Mouse (Mus musculus) limb, embryonic 13.5 days (tissue): Measurements from ENCODE around the gene Psme2b. TPM values are rescaled to one million over a fixed set of nuclear protein-coding genes. Genes with fewer than 3 reads are reported as not detected.
"Not testable (repeated sequence)": the region's sequence is repeated elsewhere in the genome, so short reads cannot be mapped to it uniquely, and the experiment has no call there.

Source experiments
- ATAC-seq: fragments of 200-750 bp; cut with Nextera tagmentation; 2 replicates; pipeline ENCODE4 v1.8.0; 2017; ENCODE audit warnings: low read depth, moderate number of reproducible peaks, moderate TSS enrichment; ENCODE audit not compliant: low FRiP score
- H3K27ac ChIP-seq: fragments of 300-500 bp; sonication (generic); 2 replicates; pipeline ENCODE4 v1.5.1; 2015; ENCODE audit warnings: inconsistent platforms, mild to moderate bottlenecking, moderate library complexity
- H3K27me3 ChIP-seq: fragments of 300-500 bp; sonication (generic); 2 replicates; pipeline ENCODE4 v1.6.1; 2015; ENCODE audit warnings: mild to moderate bottlenecking, inconsistent platforms
- H3K36me3 ChIP-seq: fragments of 300-500 bp; sonication (generic); 2 replicates; pipeline ENCODE4 v1.6.1; 2015; ENCODE audit warnings: inconsistent platforms, mild to moderate bottlenecking, moderate library complexity
- H3K4me1 ChIP-seq: fragments of 300-500 bp; sonication (generic); 2 replicates; pipeline ENCODE4 v1.6.1; 2015; ENCODE audit warnings: inconsistent platforms
- H3K4me2 ChIP-seq: fragments of 300-500 bp; sonication (generic); replicated peaks from 2 replicates; pipeline ENCODE4 v1.6.1; 2015; ENCODE audit warnings: inconsistent platforms, mild to moderate bottlenecking, moderate library complexity
- H3K4me3 ChIP-seq: fragments of 300-500 bp; sonication (generic); 2 replicates; pipeline ENCODE4 v1.5.1; 2015; ENCODE audit warnings: moderate library complexity, mild to moderate bottlenecking, inconsistent platforms
- H3K9ac ChIP-seq: fragments of 300-500 bp; sonication (generic); 2 replicates; pipeline ENCODE4 v1.6.1; 2015; ENCODE audit warnings: mild to moderate bottlenecking, inconsistent platforms
- H3K9me3 ChIP-seq: fragments of 300-500 bp; sonication (generic); 2 replicates; pipeline ENCODE4 v1.6.1; 2016; ENCODE audit warnings: inconsistent platforms
- WGBS: fragments of 180-500 bp; shearing (Covaris S2); methylation state at CpG from one replicate; pipeline ENCODE4 v1.1.7; 2015; 5-methylcytosine and 5-hydroxymethylcytosine counted together
- polyA plus RNA-seq: library from polyadenylated mRNA; unstranded; fragments of >200 nt; fragmentation: Nextera tagmentation; extraction: Ambion mirVana; gene quantifications from 2 replicates; pipeline ENCODE4 v1.2.1, GENCODE M21; 2015

The Psme2b gene
- polyA plus RNA-seq, 1 experiment from 2014 or later, result 3.3 TPM

- H3K4me1 ChIP-seq, ATAC-seq, H3K36me3 ChIP-seq, H3K9ac ChIP-seq, H3K27me3 ChIP-seq, H3K4me3 ChIP-seq, H3K4me2 ChIP-seq, H3K9me3 ChIP-seq, H3K27ac ChIP-seq: not testable (repeated sequence)
- WGBS, result no CpG with 5 or more reads among the region's 3 CpGs
These were observed 10.7 kb downstream of the Psme2b start for GRCm38 (mm10) chr11:48935291-48935690.

GRCm38 (mm10) chr11:48933923-48934322 lies 12.1 kb downstream of the Psme2b start:
- H3K36me3 ChIP-seq, H3K27me3 ChIP-seq, H3K4me3 ChIP-seq, H3K27ac ChIP-seq, H3K4me1 ChIP-seq, H3K9ac ChIP-seq, H3K9me3 ChIP-seq, H3K4me2 ChIP-seq, ATAC-seq: not testable (repeated sequence)
- 59% methylated on average over 1 of the region's 1 CpGs for WGBS

GRCm38 (mm10) chr11:48933422-48933821 lies 12.6 kb downstream of the Psme2b start:
- H3K9ac ChIP-seq, H3K4me2 ChIP-seq, H3K27ac ChIP-seq, H3K36me3 ChIP-seq, H3K27me3 ChIP-seq, H3K4me3 ChIP-seq, ATAC-seq, H3K9me3 ChIP-seq, H3K4me1 ChIP-seq: not testable (repeated sequence)
- 86% methylated on average over 1 of the region's 1 CpGs for WGBS

- not testable (repeated sequence) for H3K9me3 ChIP-seq, H3K4me2 ChIP-seq, ATAC-seq, H3K27ac ChIP-seq, H3K27me3 ChIP-seq, H3K4me1 ChIP-seq, H3K4me3 ChIP-seq, H3K9ac ChIP-seq, H3K36me3 ChIP-seq
- 86% methylated on average over 1 of the region's 1 CpGs for WGBS
These were observed 17.9 kb downstream of the Psme2b start for GRCm38 (mm10) chr11:48928068-48928467.

GRCm38 (mm10) chr11:48926437-48926836 lies 19.6 kb downstream of the Psme2b start:
- ATAC-seq, H3K9ac ChIP-seq, H3K4me2 ChIP-seq, H3K9me3 ChIP-seq, H3K36me3 ChIP-seq, H3K4me3 ChIP-seq, H3K27me3 ChIP-seq, H3K27ac ChIP-seq, H3K4me1 ChIP-seq: not testable (repeated sequence)

- H3K4me1 ChIP-seq, H3K4me2 ChIP-seq, H3K27ac ChIP-seq, H3K9me3 ChIP-seq, H3K9ac ChIP-seq, H3K27me3 ChIP-seq, ATAC-seq, H3K36me3 ChIP-seq, H3K4me3 ChIP-seq: not testable (repeated sequence)
- 75% methylated on average over 5 of the region's 5 CpGs for WGBS
These were observed 22.2 kb downstream of the Psme2b start for GRCm38 (mm10) chr11:48923818-48924217.

- no peak overlapping the region for H3K4me3 ChIP-seq
- WGBS, result 79% methylated on average over 3 of the region's 3 CpGs
These were observed 27.6 kb downstream of the Psme2b start for GRCm38 (mm10) chr11:48918380-48918779.

GRCm38 (mm10) chr11:48913611-48914010 lies 32.4 kb downstream of the Psme2b start:
- H3K9me3 ChIP-seq, result no peaks in the 10 kb centered on the region
- H3K27ac ChIP-seq, result no peak overlapping the region
- ATAC-seq, result no peak
- no peaks in the 10 kb centered on the region for H3K36me3 ChIP-seq
- H3K9ac ChIP-seq, result no peak overlapping the region
- WGBS, result 93% methylated on average over 1 of the region's 1 CpGs
- H3K4me1 ChIP-seq, result no peaks in the 10 kb centered on the region
- no peaks in the 10 kb centered on the region for H3K27me3 ChIP-seq
- no peak overlapping the region for H3K4me3 ChIP-seq
- no peak overlapping the region for H3K4me2 ChIP-seq

More at GRCm38 (mm10) chr11:48918380-48918779, 27.6 kb downstream of the Psme2b start:
- Histone ChIP-seq H3K4me2 (no peak overlapping the region), H3K27me3 (no peaks in the 10 kb centered on the region), H3K36me3 (no peaks in the 10 kb centered on the region), H3K9me3 (no peaks in the 10 kb centered on the region), H3K9ac (no peak overlapping the region), H3K4me1 (no peaks in the 10 kb centered on the region), H3K27ac (no peak overlapping the region)
- ATAC-seq, result no peak

GRCm38 (mm10) chr11:48908459-48908858 lies 37.5 kb downstream of the Psme2b start:
- H3K36me3 ChIP-seq, result no peaks in the 10 kb centered on the region
- 64% methylated on average over 1 of the region's 1 CpGs for WGBS
- no peak overlapping the region for H3K4me2 ChIP-seq
- H3K27ac ChIP-seq, result no peak overlapping the region
- no peak overlapping the region for H3K4me3 ChIP-seq
- no peaks in the 10 kb centered on the region for H3K9me3 ChIP-seq
- no peaks in the 10 kb centered on the region for H3K4me1 ChIP-seq
- no peak for ATAC-seq
- no peak overlapping the region for H3K9ac ChIP-seq
- H3K27me3 ChIP-seq, result no peaks in the 10 kb centered on the region

GRCm38 (mm10) chr11:48902021-48902420 lies 44.0 kb downstream of the Psme2b start, which contains the start of gene Gm5431:
TSS of gene Gm5431 (minus strand) at chr11:48902214.
- Histone ChIP-seq H3K4me3 (no peak within 1 kb of the TSS), H3K9me3 (no peaks in the 10 kb centered on the region), H3K36me3 (no peaks in the 10 kb centered on the region), H3K4me1 (no peaks in the 10 kb centered on the region), H3K27ac (no peak within 1 kb of the TSS), H3K27me3 (no peaks in the 10 kb centered on the region), H3K9ac (no peak within 1 kb of the TSS), H3K4me2 (no peak within 1 kb of the TSS)
- 78% methylated on average over 2 of the region's 2 CpGs for WGBS
- no peak for ATAC-seq

GRCm38 (mm10) chr11:48901567-48901930 lies 44.4 kb downstream of the Psme2b start:
- WGBS, result 95% methylated on average over 1 of the region's 1 CpGs
- not testable (repeated sequence) for H3K9ac ChIP-seq, ATAC-seq, H3K27me3 ChIP-seq, H3K4me2 ChIP-seq, H3K4me3 ChIP-seq, H3K36me3 ChIP-seq, H3K27ac ChIP-seq, H3K4me1 ChIP-seq, H3K9me3 ChIP-seq

- not testable (repeated sequence) for H3K4me1 ChIP-seq, H3K9me3 ChIP-seq, H3K4me2 ChIP-seq, H3K27ac ChIP-seq, H3K4me3 ChIP-seq, H3K9ac ChIP-seq, H3K27me3 ChIP-seq, H3K36me3 ChIP-seq, ATAC-seq
- 82% methylated on average over 6 of the region's 6 CpGs for WGBS
These were observed 45.1 kb downstream of the Psme2b start for GRCm38 (mm10) chr11:48900654-48901566.
